Mouse (Mus musculus) ES-Bruce4 (cell line): ENCODE results near the gene Arhgef40. TPM values are rescaled to one million over a fixed set of nuclear protein-coding genes. Genes with fewer than 3 reads are reported as not detected.

Experiments used
- H3K27ac ChIP-seq: 2 replicates; pipeline ENCODE4 v1.5.1; 2012; ENCODE audit warnings: low read length, inconsistent platforms; ENCODE audit not compliant: insufficient read depth
- H3K27me3 ChIP-seq: 2 replicates; pipeline ENCODE4 v1.6.1; 2012; ENCODE audit warnings: mild to moderate bottlenecking, low read length, inconsistent platforms; ENCODE audit not compliant: control insufficient read depth, poor library complexity, insufficient read depth, severe bottlenecking
- H3K36me3 ChIP-seq: 2 replicates; pipeline ENCODE4 v1.6.1; 2012; ENCODE audit warnings: inconsistent platforms, mild to moderate bottlenecking, low read length, moderate library complexity; ENCODE audit not compliant: control insufficient read depth, poor library complexity, insufficient read depth, severe bottlenecking
- H3K4me1 ChIP-seq: one replicate; pipeline ENCODE4 v1.8.1; 2011; ENCODE audit warnings: low read length; ENCODE audit not compliant: control insufficient read depth, insufficient read depth
- H3K4me3 ChIP-seq: 2 replicates; pipeline ENCODE4 v1.5.1; 2011; ENCODE audit warnings: low read depth, mild to moderate bottlenecking, low read length
- H3K9ac ChIP-seq: 2 replicates; pipeline ENCODE4 v1.6.1; 2012; ENCODE audit warnings: low read depth, mild to moderate bottlenecking, inconsistent platforms; ENCODE audit not compliant: poor library complexity, severe bottlenecking
- H3K9me3 ChIP-seq: replicated peaks from 2 replicates; pipeline ENCODE4 v1.6.1; 2012; ENCODE audit warnings: mild to moderate bottlenecking, low read length, inconsistent platforms; ENCODE audit not compliant: control insufficient read depth, poor library complexity, insufficient read depth, severe bottlenecking
- CTCF ChIP-seq: IDR thresholded peaks from one replicate; pipeline ENCODE4 v1.8.1; 2011; ENCODE audit warnings: low read depth, low read length
- EP300 ChIP-seq: IDR thresholded peaks from 2 replicates; pipeline ENCODE4 v1.6.1; 2011; ENCODE audit warnings: low read depth, low read length; ENCODE audit not compliant: insufficient read depth
- POLR2A ChIP-seq: IDR thresholded peaks from one replicate; pipeline ENCODE4 v1.8.1; 2011; ENCODE audit warnings: low read length; ENCODE audit not compliant: insufficient read depth
- polyA plus RNA-seq: library from polyadenylated mRNA; stranded (reverse); fragments of >200 nt; gene quantifications from 2 replicates; pipeline ENCODE4 v1.2.4, GENCODE M21; 2011; ENCODE audit warnings: low read depth; ENCODE audit not compliant: missing spikeins, insufficient read depth, insufficient read length

Gene Arhgef40
- polyA plus RNA-seq, 1 experiment, result 20.5 TPM

GRCm38 (mm10) chr14:51943336-51943735 is 41.2 kb upstream of the Arhgef40 start:
- Histone ChIP-seq H3K9me3 (no peaks in the 10 kb centered on the region), H3K27ac (no peak overlapping the region), H3K9ac (no peak overlapping the region), H3K27me3 (no peaks in the 10 kb centered on the region), H3K36me3 (no peaks in the 10 kb centered on the region), H3K4me1 (no peaks in the 10 kb centered on the region), H3K4me3 (no peak overlapping the region)
- TF ChIP-seq POLR2A (no peak), EP300 (no peak), CTCF (no peak)

GRCm38 (mm10) chr14:51960316-51960715 is 24.2 kb upstream of the Arhgef40 start:
- TF ChIP-seq CTCF (no peak), EP300 (no peak), POLR2A (no peak)
- H3K9me3 ChIP-seq, result no peaks in the 10 kb centered on the region
- H3K9ac ChIP-seq, result no peak overlapping the region
- H3K4me1 ChIP-seq, result no peaks in the 10 kb centered on the region
- no peak overlapping the region for H3K27ac ChIP-seq
- H3K36me3 ChIP-seq, result no peaks in the 10 kb centered on the region
- no peaks in the 10 kb centered on the region for H3K27me3 ChIP-seq
- no peak overlapping the region for H3K4me3 ChIP-seq

- no peak overlapping the region for H3K9ac ChIP-seq
- no peak for TF ChIP-seq EP300
- no peak for TF ChIP-seq CTCF
- no peak for TF ChIP-seq POLR2A
Measured at GRCm38 (mm10) chr14:51967400-51967799, 17.1 kb upstream of the Arhgef40 start.

GRCm38 (mm10) chr14:51979252-51979651 is 5.3 kb upstream of the Arhgef40 start:
- no peaks in the 10 kb centered on the region for H3K9me3 ChIP-seq
- no peak overlapping the region for H3K9ac ChIP-seq
- no peaks in the 10 kb centered on the region for H3K36me3 ChIP-seq

More at GRCm38 (mm10) chr14:51967400-51967799, 17.1 kb upstream of the Arhgef40 start:
- Histone ChIP-seq H3K4me3 (no peak overlapping the region), H3K4me1 (no peaks in the 10 kb centered on the region), H3K9me3 (no peaks in the 10 kb centered on the region), H3K27me3 (no peaks in the 10 kb centered on the region), H3K36me3 (no peaks in the 10 kb centered on the region), H3K27ac (no peak overlapping the region)

GRCm38 (mm10) chr14:51983251-51983650 is 1.3 kb upstream of the Arhgef40 start:
- Histone ChIP-seq H3K36me3 (no peaks in the 10 kb centered on the region), H3K4me1 (no peaks in the 10 kb centered on the region), H3K27ac (no peak overlapping the region), H3K9me3 (no peaks in the 10 kb centered on the region), H3K27me3 (peaks cover 4% of the 10 kb centered on the region), H3K9ac (no peak overlapping the region), H3K4me3 (no peak overlapping the region)
- TF ChIP-seq POLR2A (no peak), EP300 (no peak)

More at GRCm38 (mm10) chr14:51979252-51979651, 5.3 kb upstream of the Arhgef40 start:
- no peak overlapping the region for H3K27ac ChIP-seq
- no peak overlapping the region for H3K4me3 ChIP-seq
- no peaks in the 10 kb centered on the region for H3K4me1 ChIP-seq
- no peak for TF ChIP-seq EP300
- no peak for TF ChIP-seq CTCF
- H3K27me3 ChIP-seq, result no peaks in the 10 kb centered on the region; the same call in 1 of the 2 replicates

GRCm38 (mm10) chr14:51983855-51984246 is 668 bp upstream of the Arhgef40 start:
- H3K4me1 ChIP-seq, result no peaks in the 10 kb centered on the region
- TF ChIP-seq EP300, result no peak
- H3K9me3 ChIP-seq, result no peaks in the 10 kb centered on the region
- peak overlapping the region; percentile 75 for H3K9ac ChIP-seq
- H3K27me3 ChIP-seq, result peaks cover 4% of the 10 kb centered on the region
- peak overlapping the region; percentile 68 for H3K4me3 ChIP-seq
- H3K27ac ChIP-seq, result no peak overlapping the region
- H3K36me3 ChIP-seq, result no peaks in the 10 kb centered on the region
